Mouse (Mus musculus): Measurements from ENCODE around the gene Hpse.

The Hpse gene

DNA sequence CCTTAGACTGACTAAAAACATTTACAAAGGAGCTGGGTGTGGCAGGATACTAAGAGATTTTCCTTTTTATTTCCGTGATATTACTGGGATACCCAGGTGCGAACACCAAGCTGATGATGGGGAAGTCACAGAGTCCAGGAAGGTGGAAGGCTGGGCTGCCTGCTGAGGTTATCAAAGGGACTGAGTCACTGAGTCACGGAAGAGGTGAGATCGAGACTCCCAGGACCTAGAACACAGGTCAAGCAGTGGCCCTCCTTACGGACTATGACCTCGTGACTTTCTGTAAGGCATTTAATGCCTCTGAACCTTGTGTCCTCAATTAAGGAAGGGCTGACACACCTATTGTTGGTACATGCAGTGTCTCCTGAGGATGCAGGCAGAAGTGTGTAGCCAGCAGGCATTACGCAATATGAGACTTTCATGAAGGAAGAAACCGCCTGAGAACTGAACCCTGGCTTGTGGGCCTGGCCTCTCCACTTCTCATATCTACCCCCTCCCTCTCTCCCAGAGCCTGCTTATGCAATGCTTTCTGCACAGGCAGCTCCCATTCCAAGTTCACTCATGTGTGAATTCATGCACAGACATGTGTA, 86.9 kb downstream of the Hpse start:
- peaks cover 5% of the 10 kb centered on the region; the same call in 1 of the 2 replicates for H3K4me1 ChIP-seq (replicated peaks; ENCODE audit: low read depth, low read length)
- no peaks in the 10 kb centered on the region for H3K9me3 ChIP-seq (ENCODE audit: low read length)
- no peaks in the 10 kb centered on the region for H3K36me3 ChIP-seq (ENCODE audit: insufficient read depth, low read length)
- no peak overlapping the region for H3K4me3 ChIP-seq (replicated peaks; ENCODE audit: low read length)
- TF ChIP-seq CTCF (conservative IDR thresholded peaks at IDR 0.05; ENCODE audit: low read length) = no peak
- TF ChIP-seq NANOG (IDR thresholded peaks at IDR 0.05; ENCODE audit: borderline replicate concordance, low read length) = no peak
- no peak for TF ChIP-seq POU5F1 (IDR thresholded peaks at IDR 0.05; ENCODE audit: borderline replicate concordance, low read length)
- H3K27me3 ChIP-seq (ENCODE audit: insufficient read depth, low read length) = no peaks in the 10 kb centered on the region

Data from E14TG2a.4 (cell line).